Mouse (Mus musculus) limb, embryonic 14.5 days (tissue): ENCODE measurements around the gene Tmem143. TPM values are rescaled to one million over a fixed set of nuclear protein-coding genes. Genes with fewer than 3 reads are reported as not detected.
"Not testable (repeated sequence)": the region's sequence is repeated elsewhere in the genome, so short reads cannot be mapped to it uniquely, and the experiment has no call there.

ENCODE experiments used
- ATAC-seq: fragments of 200-750 bp; cut with Nextera tagmentation; 2 replicates; pipeline ENCODE4 v1.8.0; 2017; ENCODE audit warnings: low read depth, moderate number of reproducible peaks, moderate TSS enrichment; ENCODE audit not compliant: low FRiP score
- DNase-seq: peaks from one replicate; pipeline ENCODE4 v3.0.0-alpha.2; 2015; ENCODE audit warnings: low spot score
- H3K27ac ChIP-seq: fragments of 300-500 bp; sonication (generic); replicated peaks from 2 replicates; pipeline ENCODE4 v1.5.1; 2014; ENCODE audit warnings: low read depth, mild to moderate bottlenecking, low read length, moderate library complexity, mixed read lengths
- H3K27me3 ChIP-seq: fragments of 300-500 bp; sonication (generic); 2 replicates; pipeline ENCODE4 v1.6.1; 2014; ENCODE audit warnings: low read length, mixed read lengths; ENCODE audit not compliant: control insufficient read depth, insufficient read depth
- H3K36me3 ChIP-seq: fragments of 300-500 bp; sonication (generic); 2 replicates; pipeline ENCODE4 v1.6.1; 2014; ENCODE audit warnings: mild to moderate bottlenecking, low read length, moderate library complexity, mixed read lengths; ENCODE audit not compliant: control insufficient read depth, insufficient read depth
- H3K4me1 ChIP-seq: fragments of 300-500 bp; sonication (generic); 2 replicates; pipeline ENCODE4 v1.6.1; 2014; ENCODE audit warnings: antibody characterized with exemption, low read length, mixed read lengths; ENCODE audit not compliant: control insufficient read depth, insufficient read depth
- H3K4me2 ChIP-seq: fragments of 300-500 bp; sonication (generic); replicated peaks from 2 replicates; pipeline ENCODE4 v1.6.1; 2014; ENCODE audit warnings: low read depth, mild to moderate bottlenecking, low read length, moderate library complexity; ENCODE audit not compliant: severe bottlenecking
- H3K4me3 ChIP-seq: fragments of 300-500 bp; sonication (generic); replicated peaks from 2 replicates; pipeline ENCODE4 v1.5.1; 2014; ENCODE audit warnings: low read length
- H3K9ac ChIP-seq: fragments of 300-500 bp; sonication (generic); 2 replicates; pipeline ENCODE4 v1.6.1; 2014; ENCODE audit warnings: mild to moderate bottlenecking, low read depth, low read length, moderate library complexity; ENCODE audit not compliant: severe bottlenecking
- H3K9me3 ChIP-seq: fragments of 300-500 bp; sonication (generic); 2 replicates; pipeline ENCODE4 v1.6.1; 2016; ENCODE audit warnings: low read length; ENCODE audit not compliant: control insufficient read depth
- POLR2A ChIP-seq: fragments of 200-500 bp; IDR thresholded peaks from 2 replicates; pipeline ENCODE4 v1.8.0; 2012; ENCODE audit warnings: inconsistent platforms, mild to moderate bottlenecking, moderate library complexity, borderline replicate concordance; ENCODE audit not compliant: insufficient read depth, insufficient read length; ENCODE audit errors: extremely low read depth
- WGBS: fragments of 180-500 bp; shearing (Covaris S2); extraction: QIAGEN DNeasy Blood & Tissue Kit; methylation state at CpG from one replicate; pipeline ENCODE4 v1.1.7; 2014; 5-methylcytosine and 5-hydroxymethylcytosine counted together
- polyA plus RNA-seq, 2 experiments: library from polyadenylated mRNA; depleted of rRNA in 1 of 2; stranded (reverse) in 1 of 2; unstranded in 1 of 2; fragments of >200 nt; fragmentation: Nextera tagmentation in 1 of 2; extraction: Ambion mirVana in 1 of 2; gene quantifications; 2 replicates each; pipeline versions ENCODE4 v1.2.1 to v1.2.3; 2012 to 2014

The Tmem143 gene
- polyA plus RNA-seq, 2 experiments = 4.7 to 17.1 TPM

GRCm38 (mm10) chr7:45935114-45935513 is 38.4 kb downstream of the Tmem143 start:
- no peak overlapping the region for H3K4me3 ChIP-seq
- DNase-seq = peak; percentile 68
- no peaks in the 10 kb centered on the region for H3K36me3 ChIP-seq
- H3K4me1 ChIP-seq = no peaks in the 10 kb centered on the region
- no peaks in the 10 kb centered on the region for H3K27me3 ChIP-seq
- no peak overlapping the region for H3K4me2 ChIP-seq
- H3K27ac ChIP-seq = no peak overlapping the region
- TF ChIP-seq POLR2A = no peak
- no peaks in the 10 kb centered on the region for H3K9me3 ChIP-seq
- ATAC-seq = peak; percentile 63; the same call in 1 of the 2 replicates
- WGBS = 30% methylated on average over 7 of the region's 7 CpGs
- no peak overlapping the region for H3K9ac ChIP-seq

GRCm38 (mm10) chr7:45939836-45940235 is 43.1 kb downstream of the Tmem143 start:
- no peak for TF ChIP-seq POLR2A
- Histone ChIP-seq H3K4me2 (no peak overlapping the region), H3K9ac (no peak overlapping the region), H3K36me3 (no peaks in the 10 kb centered on the region), H3K4me3 (no peak overlapping the region), H3K9me3 (no peaks in the 10 kb centered on the region), H3K27me3 (no peaks in the 10 kb centered on the region), H3K27ac (no peak overlapping the region), H3K4me1 (no peaks in the 10 kb centered on the region)
- DNase-seq (no peak), ATAC-seq (no peak)
- whole genome bisulfite sequencing = 61% methylated on average over 2 of the region's 2 CpGs

GRCm38 (mm10) chr7:45941986-45942385 is 45.2 kb downstream of the Tmem143 start:
- H3K9me3 ChIP-seq = no peaks in the 10 kb centered on the region
- TF ChIP-seq POLR2A = no peak
- ATAC-seq (no peak), DNase-seq (no peak)
- no peak overlapping the region for H3K4me3 ChIP-seq
- H3K4me2 ChIP-seq = no peak overlapping the region
- no peaks in the 10 kb centered on the region for H3K36me3 ChIP-seq
- no peak overlapping the region for H3K9ac ChIP-seq
- 84% methylated on average over 9 of the region's 9 CpGs for WGBS
- H3K4me1 ChIP-seq = no peaks in the 10 kb centered on the region
- no peaks in the 10 kb centered on the region for H3K27me3 ChIP-seq
- no peak overlapping the region for H3K27ac ChIP-seq

- DNase-seq, H3K36me3 ChIP-seq, H3K27ac ChIP-seq, H3K4me1 ChIP-seq, H3K4me3 ChIP-seq, H3K9me3 ChIP-seq, ATAC-seq, H3K27me3 ChIP-seq, H3K9ac ChIP-seq, H3K4me2 ChIP-seq: not testable (repeated sequence)
- 89% methylated on average over 1 of the region's 1 CpGs for WGBS
Observed at GRCm38 (mm10) chr7:45943280-45943679, 46.5 kb downstream of the Tmem143 start.

- H3K36me3 ChIP-seq = no peaks in the 10 kb centered on the region
- WGBS = 76% methylated on average over 4 of the region's 4 CpGs
Observed at GRCm38 (mm10) chr7:45949061-45949460, 52.3 kb downstream of the Tmem143 start.

GRCm38 (mm10) chr7:45956611-45957010 is 59.9 kb downstream of the Tmem143 start:
- ATAC-seq (no peak), DNase-seq (no peak)
- Histone ChIP-seq H3K9ac (no peak overlapping the region), H3K27ac (no peak overlapping the region), H3K9me3 (no peaks in the 10 kb centered on the region), H3K4me2 (no peak overlapping the region), H3K4me1 (no peaks in the 10 kb centered on the region), H3K36me3 (no peaks in the 10 kb centered on the region), H3K4me3 (no peak overlapping the region), H3K27me3 (no peaks in the 10 kb centered on the region)
- 58% methylated on average over 4 of the region's 4 CpGs for WGBS
- TF ChIP-seq POLR2A = no peak

More at GRCm38 (mm10) chr7:45949061-45949460, 52.3 kb downstream of the Tmem143 start:
- no peaks in the 10 kb centered on the region for H3K27me3 ChIP-seq
- no peak overlapping the region for H3K4me2 ChIP-seq
- H3K9ac ChIP-seq = no peak overlapping the region
- TF ChIP-seq POLR2A = no peak
- DNase-seq (no peak), ATAC-seq (no peak)
- no peaks in the 10 kb centered on the region for H3K4me1 ChIP-seq
- no peaks in the 10 kb centered on the region for H3K9me3 ChIP-seq
- H3K4me3 ChIP-seq = no peak overlapping the region
- H3K27ac ChIP-seq = no peak overlapping the region

Other genes with a start within 250 kb of the Tmem143 start
- gene Fut2, start 230.5 kb upstream of the Tmem143 start, polyA plus RNA-seq (2012; rRNA removed) = 1.1 and 1.4 TPM in 2 replicates
- 2.2 and 2.9 TPM in 2 replicates for gene Fut2, start 230.5 kb upstream of the Tmem143 start, polyA plus RNA-seq (2014; fragmentation: Nextera tagmentation; extraction: Ambion mirVana)
- 1.3 and 2.1 TPM in 2 replicates for gene Ntn5, start 212.9 kb upstream of the Tmem143 start, polyA plus RNA-seq (2012; rRNA removed)
- 0.59 and 0.86 TPM in 2 replicates for gene Ntn5, start 212.9 kb upstream of the Tmem143 start, polyA plus RNA-seq (2014; fragmentation: Nextera tagmentation; extraction: Ambion mirVana)
- 1.7 and 2.8 TPM in 2 replicates for gene Sec1, start 202.5 kb upstream of the Tmem143 start, polyA plus RNA-seq (2012; rRNA removed)
- 0.46 and 0.92 TPM in 2 replicates for gene Sec1, start 202.5 kb upstream of the Tmem143 start, polyA plus RNA-seq (2014; fragmentation: Nextera tagmentation; extraction: Ambion mirVana)
- 34.1 and 46.4 TPM in 2 replicates for gene Car11, start 197.1 kb upstream of the Tmem143 start, polyA plus RNA-seq (2012; rRNA removed)
- 9.5 and 10.6 TPM in 2 replicates for gene Car11, start 197.1 kb upstream of the Tmem143 start, polyA plus RNA-seq (2014; fragmentation: Nextera tagmentation; extraction: Ambion mirVana)
- 15.1 and 16.8 TPM in 2 replicates for gene Dbp, start 191.9 kb upstream of the Tmem143 start, polyA plus RNA-seq (2012; rRNA removed)
- gene Dbp, start 191.9 kb upstream of the Tmem143 start, polyA plus RNA-seq (2014; fragmentation: Nextera tagmentation; extraction: Ambion mirVana) = 7.0 and 8.9 TPM in 2 replicates
- gene Rpl18, start 181.5 kb upstream of the Tmem143 start, polyA plus RNA-seq (2012; rRNA removed) = 1,056 and 1,196 TPM in 2 replicates
- 1,210 and 1,246 TPM in 2 replicates for gene Rpl18, start 181.5 kb upstream of the Tmem143 start, polyA plus RNA-seq (2014; fragmentation: Nextera tagmentation; extraction: Ambion mirVana)
- 36.9 and 48.5 TPM in 2 replicates for gene Sphk2, start 178.9 kb upstream of the Tmem143 start, polyA plus RNA-seq (2012; rRNA removed)
- gene Sphk2, start 178.9 kb upstream of the Tmem143 start, polyA plus RNA-seq (2014; fragmentation: Nextera tagmentation; extraction: Ambion mirVana) = 27.5 and 29.2 TPM in 2 replicates
- 0.92 and 0.95 TPM in 2 replicates for gene Fam83e, start 175.7 kb upstream of the Tmem143 start, polyA plus RNA-seq (2012; rRNA removed)
- 0.30 and 0.48 TPM in 2 replicates for gene Fam83e, start 175.7 kb upstream of the Tmem143 start, polyA plus RNA-seq (2014; fragmentation: Nextera tagmentation; extraction: Ambion mirVana)
- gene Spaca4, start 171.1 kb upstream of the Tmem143 start, polyA plus RNA-seq (2012; rRNA removed) = not detected in 2 replicates
- gene Spaca4, start 171.1 kb upstream of the Tmem143 start, polyA plus RNA-seq (2014; fragmentation: Nextera tagmentation; extraction: Ambion mirVana) = not detected in 2 replicates
- gene Lmtk3, start 113.2 kb upstream of the Tmem143 start, polyA plus RNA-seq (2012; rRNA removed) = 46.2 and 70.5 TPM in 2 replicates
- gene Lmtk3, start 113.2 kb upstream of the Tmem143 start, polyA plus RNA-seq (2014; fragmentation: Nextera tagmentation; extraction: Ambion mirVana) = 1.8 and 2.8 TPM in 2 replicates
- 5.3 and 8.9 TPM in 2 replicates for gene Sult2b1, start 112.3 kb upstream of the Tmem143 start, polyA plus RNA-seq (2012; rRNA removed)
- 19.0 and 31.7 TPM in 2 replicates for gene Sult2b1, start 112.3 kb upstream of the Tmem143 start, polyA plus RNA-seq (2014; fragmentation: Nextera tagmentation; extraction: Ambion mirVana)
- gene Cyth2, start 82.4 kb upstream of the Tmem143 start, polyA plus RNA-seq (2012; rRNA removed) = 100 and 105 TPM in 2 replicates
- gene Cyth2, start 82.4 kb upstream of the Tmem143 start, polyA plus RNA-seq (2014; fragmentation: Nextera tagmentation; extraction: Ambion mirVana) = 91.7 and 113 TPM in 2 replicates
- gene Kcnj14, start 72.2 kb upstream of the Tmem143 start, polyA plus RNA-seq (2012; rRNA removed) = 1.7 and 3.5 TPM in 2 replicates
- gene Kcnj14, start 72.2 kb upstream of the Tmem143 start, polyA plus RNA-seq (2014; fragmentation: Nextera tagmentation; extraction: Ambion mirVana) = 1.1 and 1.4 TPM in 2 replicates
- 33.7 and 38.7 TPM in 2 replicates for gene Grwd1, start 66.0 kb upstream of the Tmem143 start, polyA plus RNA-seq (2012; rRNA removed)
- gene Grwd1, start 66.0 kb upstream of the Tmem143 start, polyA plus RNA-seq (2014; fragmentation: Nextera tagmentation; extraction: Ambion mirVana) = 62.4 and 62.9 TPM in 2 replicates
- gene Kdelr1, start 24.2 kb upstream of the Tmem143 start, polyA plus RNA-seq (2012; rRNA removed) = 374 and 521 TPM in 2 replicates
- gene Kdelr1, start 24.2 kb upstream of the Tmem143 start, polyA plus RNA-seq (2014; fragmentation: Nextera tagmentation; extraction: Ambion mirVana) = 140 and 163 TPM in 2 replicates
- 4.9 and 7.4 TPM in 2 replicates for gene Grin2d, start 18.6 kb upstream of the Tmem143 start, polyA plus RNA-seq (2012; rRNA removed)
- gene Grin2d, start 18.6 kb upstream of the Tmem143 start, polyA plus RNA-seq (2014; fragmentation: Nextera tagmentation; extraction: Ambion mirVana) = 0.59 and 0.61 TPM in 2 replicates
- 0.49 and 0.83 TPM in 2 replicates for gene Syngr4, start 227 bp upstream of the Tmem143 start, polyA plus RNA-seq (2012; rRNA removed)
- 0.53 and 0.99 TPM in 2 replicates for gene Syngr4, start 227 bp upstream of the Tmem143 start, polyA plus RNA-seq (2014; fragmentation: Nextera tagmentation; extraction: Ambion mirVana)
- 201 and 274 TPM in 2 replicates for gene Emp3, start 24.5 kb downstream of the Tmem143 start, polyA plus RNA-seq (2012; rRNA removed)
- gene Emp3, start 24.5 kb downstream of the Tmem143 start, polyA plus RNA-seq (2014; fragmentation: Nextera tagmentation; extraction: Ambion mirVana) = 318 and 324 TPM in 2 replicates
- 7.1 and 7.9 TPM in 2 replicates for gene Ccdc114, start 27.1 kb downstream of the Tmem143 start, polyA plus RNA-seq (2012; rRNA removed)
- gene Ccdc114, start 27.1 kb downstream of the Tmem143 start, polyA plus RNA-seq (2014; fragmentation: Nextera tagmentation; extraction: Ambion mirVana) = 2.5 and 3.1 TPM in 2 replicates
- gene Abcc6, start 133.4 kb downstream of the Tmem143 start, polyA plus RNA-seq (2012; rRNA removed) = 1.2 and 2.2 TPM in 2 replicates
- 0.18 and 0.30 TPM in 2 replicates for gene Abcc6, start 133.4 kb downstream of the Tmem143 start, polyA plus RNA-seq (2014; fragmentation: Nextera tagmentation; extraction: Ambion mirVana)
- gene Nomo1, start 136.8 kb downstream of the Tmem143 start, polyA plus RNA-seq (2012; rRNA removed) = 38.8 and 39.5 TPM in 2 replicates
- gene Nomo1, start 136.8 kb downstream of the Tmem143 start, polyA plus RNA-seq (2014; fragmentation: Nextera tagmentation; extraction: Ambion mirVana) = 21.2 and 22.1 TPM in 2 replicates
- gene Kcnj11, start 203.8 kb downstream of the Tmem143 start, polyA plus RNA-seq (2012; rRNA removed) = 2.6 and 4.7 TPM in 2 replicates
- gene Kcnj11, start 203.8 kb downstream of the Tmem143 start, polyA plus RNA-seq (2014; fragmentation: Nextera tagmentation; extraction: Ambion mirVana) = 0.28 and 0.41 TPM in 2 replicates